20 mouse cellular contexts compared by ENCODE assay signal in genomic region chr5:116776450-116776849, GRCm38 (mm10).
A peak's percentile ranks its signal among the peaks of the same experiment; 100 is the strongest.
DNase-seq lines count a peak whose midpoint lies in the region; ATAC-seq and TF ChIP-seq lines count a peak whose summit lies in the region.
"Had no signal": no experiment of that assay in that cellular context is flagged by ENCODE, and none has a peak within 500 bp of the region (broad histone marks: within the 10 kb centered on the region; RNA-seq: fewer than 3 reads in every experiment).

No protein-coding gene starts in this region.

- H3K9me3 ChIP-seq in forebrain, postnatal 0 days (ENCODE audit: low read length) = no peaks in the 10 kb centered on the region
- no peaks in the 10 kb centered on the region for H3K9me3 ChIP-seq in forebrain, embryonic 13.5 days (replicated peaks)
- no peaks in the 10 kb centered on the region for H3K9me3 ChIP-seq in midbrain, postnatal 0 days (ENCODE audit: low read length)
- H3K9me3 ChIP-seq in midbrain, embryonic 16.5 days (replicated peaks; ENCODE audit: control insufficient read depth, low read length, poor library complexity, severe bottlenecking) = no peaks in the 10 kb centered on the region
- H3K9me3 ChIP-seq in stomach, postnatal 0 days (ENCODE audit: control insufficient read depth, low read length) = no peaks in the 10 kb centered on the region
- H3K9me3 ChIP-seq: forebrain, embryonic 15.5 days; limb, embryonic 15.5 days; midbrain, embryonic 13.5 days had no signal

- no peak for TF ChIP-seq EP300 in stomach, postnatal 0 days (optimal IDR thresholded peaks at IDR 0.05)

- H3K4me3 ChIP-seq in forebrain, postnatal 0 days (ENCODE audit: low read depth, low read length) = no peak overlapping the region
- no peak overlapping the region for H3K4me3 ChIP-seq in forebrain, embryonic 13.5 days
- H3K4me3 ChIP-seq in midbrain, postnatal 0 days (ENCODE audit: low read depth, low read length) = no peak overlapping the region
- H3K4me3 ChIP-seq in midbrain, embryonic 16.5 days (ENCODE audit: low read depth, low read length) = no peak overlapping the region
- no peak overlapping the region for H3K4me3 ChIP-seq in stomach, postnatal 0 days (ENCODE audit: low read depth, low read length)
- H3K4me3 ChIP-seq: forebrain, embryonic 15.5 days; gastrocnemius, adult 2 months; limb, embryonic 15.5 days; midbrain, embryonic 13.5 days had no signal

- H3K27ac ChIP-seq in forebrain, postnatal 0 days (ENCODE audit: low read depth, low read length) = no peak overlapping the region
- no peak overlapping the region for H3K27ac ChIP-seq in forebrain, embryonic 13.5 days
- no peak overlapping the region for H3K27ac ChIP-seq in midbrain, postnatal 0 days (ENCODE audit: low read depth, low read length)
- H3K27ac ChIP-seq in midbrain, embryonic 16.5 days (ENCODE audit: low read length) = no peak overlapping the region
- no peak overlapping the region for H3K27ac ChIP-seq in stomach, postnatal 0 days (replicated peaks)
- H3K27ac ChIP-seq: forebrain, embryonic 15.5 days; gastrocnemius, adult 2 months; hindbrain, embryonic 14.5 days; limb, embryonic 15.5 days; midbrain, embryonic 13.5 days had no signal

- no peak overlapping the region for H3K4me2 ChIP-seq in forebrain, postnatal 0 days (ENCODE audit: low read depth)
- H3K4me2 ChIP-seq in forebrain, embryonic 13.5 days = no peak overlapping the region
- H3K4me2 ChIP-seq in midbrain, postnatal 0 days (ENCODE audit: low read depth, low read length, poor library complexity, severe bottlenecking) = no peak overlapping the region
- H3K4me2 ChIP-seq in midbrain, embryonic 16.5 days (ENCODE audit: low read length) = no peak overlapping the region
- no peak overlapping the region for H3K4me2 ChIP-seq in stomach, postnatal 0 days (replicated peaks; ENCODE audit: low read depth)
- H3K4me2 ChIP-seq: forebrain, embryonic 15.5 days; hindbrain, embryonic 14.5 days; limb, embryonic 15.5 days; midbrain, embryonic 13.5 days had no signal

- WGBS in forebrain, postnatal 0 days = 49% methylated on average over 2 of the region's 2 CpGs
- WGBS in forebrain, embryonic 13.5 days = 45% methylated on average over 2 of the region's 2 CpGs
- WGBS in midbrain, postnatal 0 days = 44% methylated on average over 2 of the region's 2 CpGs
- WGBS in midbrain, embryonic 16.5 days = 47% methylated on average over 2 of the region's 2 CpGs
- 50% methylated on average over 2 of the region's 2 CpGs for WGBS in stomach, postnatal 0 days

- H3K27me3 ChIP-seq in forebrain, postnatal 0 days (ENCODE audit: insufficient read depth, low read length) = no peaks in the 10 kb centered on the region
- no peaks in the 10 kb centered on the region for H3K27me3 ChIP-seq in forebrain, embryonic 13.5 days
- no peaks in the 10 kb centered on the region for H3K27me3 ChIP-seq in midbrain, postnatal 0 days (ENCODE audit: insufficient read depth, low read length)
- no peaks in the 10 kb centered on the region for H3K27me3 ChIP-seq in midbrain, embryonic 16.5 days (ENCODE audit: control insufficient read depth, insufficient read depth, low read depth, low read length)
- no peaks in the 10 kb centered on the region for H3K27me3 ChIP-seq in stomach, postnatal 0 days (ENCODE audit: control insufficient read depth, insufficient read depth, low read length)
- H3K27me3 ChIP-seq: forebrain, embryonic 15.5 days; limb, embryonic 15.5 days; midbrain, embryonic 13.5 days had no signal

- H3K36me3 ChIP-seq in forebrain, postnatal 0 days (ENCODE audit: insufficient read depth) = no peaks in the 10 kb centered on the region
- H3K36me3 ChIP-seq in forebrain, embryonic 13.5 days (ENCODE audit: poor library complexity, severe bottlenecking) = no peaks in the 10 kb centered on the region
- H3K36me3 ChIP-seq in midbrain, postnatal 0 days (ENCODE audit: insufficient read depth, low read length) = no peaks in the 10 kb centered on the region
- H3K36me3 ChIP-seq in midbrain, embryonic 16.5 days (ENCODE audit: control insufficient read depth, insufficient read depth, low read length) = no peaks in the 10 kb centered on the region
- no peaks in the 10 kb centered on the region for H3K36me3 ChIP-seq in stomach, postnatal 0 days (ENCODE audit: control insufficient read depth, insufficient read depth, low read length)
- H3K36me3 ChIP-seq: forebrain, embryonic 15.5 days; G1E; limb, embryonic 15.5 days; midbrain, embryonic 13.5 days had no signal

- peak; percentile 24; the same call in 1 of the 2 replicates for TF ChIP-seq CTCF in forebrain, postnatal 0 days (IDR thresholded peaks at IDR 0.05; ENCODE audit: low read depth)
- TF ChIP-seq CTCF in midbrain, postnatal 0 days (IDR thresholded peaks at IDR 0.05) = peak; percentile 37; the same call in 1 of the 2 replicates
- TF ChIP-seq CTCF in stomach, postnatal 0 days (IDR thresholded peaks at IDR 0.05; ENCODE audit: low read depth) = peak; percentile 45

- no peak for ATAC-seq in forebrain, postnatal 0 days
- no peak for ATAC-seq in forebrain, embryonic 13.5 days
- no peak for ATAC-seq in midbrain, postnatal 0 days (ENCODE audit: low FRiP score)
- ATAC-seq in midbrain, embryonic 16.5 days = no peak
- ATAC-seq in stomach, postnatal 0 days (ENCODE audit: low FRiP score, low TSS enrichment) = no peak
- ATAC-seq: forebrain, embryonic 15.5 days; liver, postnatal 0 days; midbrain, embryonic 13.5 days had no signal

- no peak overlapping the region for H3K9ac ChIP-seq in forebrain, postnatal 0 days
- H3K9ac ChIP-seq in forebrain, embryonic 13.5 days = no peak overlapping the region
- H3K9ac ChIP-seq in midbrain, postnatal 0 days (replicated peaks; ENCODE audit: low read length, poor library complexity, severe bottlenecking) = no peak overlapping the region
- no peak overlapping the region for H3K9ac ChIP-seq in midbrain, embryonic 16.5 days (ENCODE audit: low read depth, low read length)
- H3K9ac ChIP-seq in stomach, postnatal 0 days (ENCODE audit: low read length) = no peak overlapping the region
- H3K9ac ChIP-seq: forebrain, embryonic 15.5 days; hindbrain, embryonic 14.5 days; limb, embryonic 15.5 days; liver, postnatal 0 days; midbrain, embryonic 13.5 days had no signal

- DNase-seq in adrenal gland, postnatal 36 days = peak; percentile 1 to 3
- DNase-seq in adrenal gland, adult 2 months = no peak
- DNase-seq in forebrain, postnatal 0 days = no peak
- DNase-seq in midbrain, postnatal 0 days (ENCODE audit: low spot score) = no peak
- DNase-seq in stomach, postnatal 0 days (ENCODE audit: low spot score) = no peak
- DNase-seq in natural killer cell, adult 2 months (ENCODE audit: low spot score in 2 of 2) = no peak
- DNase-seq: gastrocnemius, adult 2 months; heart, adult 18-20 months; kidney, adult 18-20 months; kidney, postnatal 4 days; liver, postnatal 0 days; lung, postnatal 4 days; right cerebral cortex, postnatal 25 days had no signal

- no peaks in the 10 kb centered on the region for H3K4me1 ChIP-seq in forebrain, postnatal 0 days (ENCODE audit: insufficient read depth)
- H3K4me1 ChIP-seq in forebrain, embryonic 13.5 days = no peaks in the 10 kb centered on the region
- H3K4me1 ChIP-seq in midbrain, postnatal 0 days (ENCODE audit: insufficient read depth, low read length) = no peaks in the 10 kb centered on the region
- no peaks in the 10 kb centered on the region for H3K4me1 ChIP-seq in midbrain, embryonic 16.5 days (ENCODE audit: control insufficient read depth, insufficient read depth, low read length)
- H3K4me1 ChIP-seq in stomach, postnatal 0 days (replicated peaks; ENCODE audit: control insufficient read depth, insufficient read depth) = no peaks in the 10 kb centered on the region
- H3K4me1 ChIP-seq: forebrain, embryonic 15.5 days; limb, embryonic 15.5 days had no signal

Comparison
In these comparisons a context has a peak if more than half of its experiments do, and no peak if none do; other contexts are left out.
1. DNase-seq: peak in adrenal gland, postnatal 36 days (2 of 2); none in adrenal gland, adult 2 months (single experiment), forebrain, postnatal 0 days (single experiment), midbrain, postnatal 0 days (single experiment), stomach, postnatal 0 days (single experiment) and natural killer cell, adult 2 months (0 of 2).
2. Peak in every context shown above with its lines, with median percentiles within 50 percentile points of each other: CTCF ChIP-seq.